Mouse (Mus musculus): Measurements from ENCODE around the gene Hist1h2bg. TPM values are rescaled to one million over a fixed set of nuclear protein-coding genes. Genes with fewer than 3 reads are reported as not detected.
"Not testable (repeated sequence)": the region's sequence is repeated elsewhere in the genome, so short reads cannot be mapped to it uniquely, and the experiment has no call there.

The Hist1h2bg gene
- polyA plus RNA-seq, 1 experiment from 2014 or later: 2.8 TPM

DNA sequence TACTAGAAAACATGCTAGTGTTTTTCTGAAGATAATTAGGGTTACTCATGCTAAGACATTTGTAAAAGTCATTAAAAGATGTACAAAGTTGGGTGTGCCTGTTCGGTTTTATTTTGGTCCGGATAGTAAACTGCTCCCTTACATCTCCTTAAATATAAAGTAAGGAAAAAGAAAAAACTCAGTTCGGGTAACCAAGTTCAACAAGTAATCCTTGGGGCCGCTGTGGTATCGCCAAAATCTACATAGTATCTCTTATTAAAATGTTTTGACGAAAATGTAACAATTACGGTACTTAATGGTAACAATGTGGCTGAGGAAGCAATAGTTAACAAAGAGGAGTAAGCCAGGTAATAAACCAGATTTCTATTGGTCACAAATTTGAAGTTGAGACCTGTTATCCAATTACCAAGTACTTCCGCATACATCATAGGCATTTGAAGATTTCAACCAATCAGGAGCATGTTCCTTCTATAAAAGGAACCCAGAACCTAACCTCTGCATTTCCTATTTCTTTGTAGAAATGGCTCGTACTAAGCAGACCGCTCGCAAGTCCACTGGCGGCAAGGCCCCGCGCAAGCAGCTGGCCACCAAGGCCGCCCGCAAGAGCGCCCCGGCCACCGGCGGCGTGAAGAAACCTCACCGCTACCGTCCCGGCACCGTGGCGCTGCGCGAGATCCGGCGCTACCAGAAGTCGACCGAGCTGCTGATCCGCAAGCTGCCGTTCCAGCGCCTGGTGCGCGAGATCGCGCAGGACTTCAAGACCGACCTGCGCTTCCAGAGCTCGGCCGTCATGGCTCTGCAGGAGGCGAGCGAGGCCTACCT, 27.0 kb upstream of the Hist1h2bg start, which contains the start of gene Hist1h3f:
Gene Hist1h3f (plus strand): TSS at position 88 of the 822 bp plus-strand sequence.
- H3K9ac ChIP-seq: peak within 1 kb of the TSS; percentile 73
- peak within 1 kb of the TSS; percentile 49 for H3K4me3 ChIP-seq
- H3K36me3 ChIP-seq: no peaks in the 10 kb centered on the region
- ATAC-seq (ENCODE audit: low FRiP score): peak; percentile 97
- WGBS: under 1% methylated on average over 28 of the region's 45 CpGs
- no peaks in the 10 kb centered on the region for H3K27me3 ChIP-seq
- peak within 1 kb of the TSS; percentile 73 for H3K4me2 ChIP-seq
- H3K9me3 ChIP-seq: no peaks in the 10 kb centered on the region
- H3K4me1 ChIP-seq (replicated peaks): peaks cover 9% of the 10 kb centered on the region; the same call in 1 of the 2 replicates
- H3K27ac ChIP-seq: peak within 1 kb of the TSS; percentile 93

DNA sequence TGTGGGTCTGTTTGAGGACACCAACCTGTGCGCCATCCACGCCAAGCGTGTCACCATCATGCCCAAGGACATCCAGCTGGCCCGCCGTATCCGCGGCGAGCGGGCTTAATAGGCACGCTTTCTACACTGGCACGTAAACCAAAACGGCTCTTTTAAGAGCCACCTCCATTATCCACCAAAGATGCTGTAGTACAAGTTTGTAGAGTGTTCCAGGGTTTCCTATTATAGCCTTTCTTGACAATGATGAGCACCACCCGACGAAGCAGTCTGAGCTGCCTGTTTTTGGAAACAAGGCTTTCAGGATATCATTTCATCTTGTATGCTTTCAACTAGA, 26.4 kb upstream of the Hist1h2bg start:
- H3K4me2 ChIP-seq: peak overlapping the region; percentile 68
- not testable (repeated sequence) for ATAC-seq (ENCODE audit: low FRiP score); H3K4me1 ChIP-seq (replicated peaks); H3K27me3 ChIP-seq; H3K36me3 ChIP-seq; H3K9me3 ChIP-seq
- H3K9ac ChIP-seq: peak overlapping the region; percentile 73
- WGBS: 0% methylated on average over 13 of the region's 14 CpGs
- H3K4me3 ChIP-seq: peak overlapping the region; percentile 49
- peak overlapping the region; percentile 93 for H3K27ac ChIP-seq

DNA sequence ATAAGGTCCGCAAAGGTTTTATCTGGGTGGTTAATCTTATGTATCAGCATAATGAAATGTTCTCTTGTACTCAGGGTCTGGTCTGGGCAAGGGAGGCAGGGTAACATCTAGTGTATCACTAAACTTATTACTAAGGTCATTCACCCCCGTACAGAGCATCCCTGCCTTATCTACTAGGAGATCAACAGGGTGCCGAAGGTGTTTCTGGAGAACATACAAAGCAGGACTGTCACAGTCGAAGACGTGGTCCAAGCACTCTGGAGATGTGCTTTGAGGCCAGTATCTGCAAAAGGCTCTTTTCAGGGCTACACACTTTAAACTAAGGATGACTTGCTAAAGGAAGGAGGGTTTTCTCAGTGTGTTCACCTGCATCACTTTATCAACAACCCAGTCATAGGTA, 24.5 kb upstream of the Hist1h2bg start:
- ATAC-seq (ENCODE audit: low FRiP score): no peak
- Histone ChIP-seq H3K36me3 (no peaks in the 10 kb centered on the region), H3K9me3 (no peaks in the 10 kb centered on the region), H3K4me2 (no peak overlapping the region), H3K9ac (no peak overlapping the region), H3K27ac (no peak overlapping the region), H3K27me3 (no peaks in the 10 kb centered on the region), H3K4me3 (no peak overlapping the region), H3K4me1 (replicated peaks) (peaks cover 16% of the 10 kb centered on the region)
- 80% methylated on average over 5 of the region's 5 CpGs for WGBS

DNA sequence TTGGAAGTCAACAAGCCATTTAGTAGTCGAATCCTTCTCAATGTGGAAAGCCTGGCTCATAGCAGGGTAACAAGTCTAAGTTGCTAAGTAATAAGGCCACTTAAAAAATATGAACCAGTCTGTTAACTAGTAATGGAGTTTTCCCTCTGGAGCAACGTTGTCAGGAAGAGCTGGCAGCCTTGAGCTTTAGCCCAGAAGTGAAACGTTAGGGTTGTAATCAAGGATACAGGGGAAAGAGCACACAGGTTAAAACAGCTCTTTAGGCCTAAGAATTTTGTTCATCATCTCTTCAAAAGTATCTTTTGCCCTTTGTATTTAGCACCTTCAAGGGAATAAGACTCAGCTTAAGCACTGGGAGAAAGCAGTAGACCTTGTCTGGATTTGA, 20.4 kb upstream of the Hist1h2bg start:
- H3K4me3 ChIP-seq: peak overlapping the region; percentile 46
- peak overlapping the region; percentile 69 for H3K9ac ChIP-seq
- ATAC-seq (ENCODE audit: low FRiP score): no peak
- H3K9me3 ChIP-seq: no peaks in the 10 kb centered on the region
- peaks cover 28% of the 10 kb centered on the region for H3K4me1 ChIP-seq (replicated peaks)
- no peaks in the 10 kb centered on the region for H3K27me3 ChIP-seq
- WGBS: 7% methylated on average over 3 of the region's 3 CpGs
- H3K4me2 ChIP-seq: peak overlapping the region; percentile 64
- H3K36me3 ChIP-seq: no peaks in the 10 kb centered on the region
- H3K27ac ChIP-seq: peak overlapping the region; percentile 92

DNA sequence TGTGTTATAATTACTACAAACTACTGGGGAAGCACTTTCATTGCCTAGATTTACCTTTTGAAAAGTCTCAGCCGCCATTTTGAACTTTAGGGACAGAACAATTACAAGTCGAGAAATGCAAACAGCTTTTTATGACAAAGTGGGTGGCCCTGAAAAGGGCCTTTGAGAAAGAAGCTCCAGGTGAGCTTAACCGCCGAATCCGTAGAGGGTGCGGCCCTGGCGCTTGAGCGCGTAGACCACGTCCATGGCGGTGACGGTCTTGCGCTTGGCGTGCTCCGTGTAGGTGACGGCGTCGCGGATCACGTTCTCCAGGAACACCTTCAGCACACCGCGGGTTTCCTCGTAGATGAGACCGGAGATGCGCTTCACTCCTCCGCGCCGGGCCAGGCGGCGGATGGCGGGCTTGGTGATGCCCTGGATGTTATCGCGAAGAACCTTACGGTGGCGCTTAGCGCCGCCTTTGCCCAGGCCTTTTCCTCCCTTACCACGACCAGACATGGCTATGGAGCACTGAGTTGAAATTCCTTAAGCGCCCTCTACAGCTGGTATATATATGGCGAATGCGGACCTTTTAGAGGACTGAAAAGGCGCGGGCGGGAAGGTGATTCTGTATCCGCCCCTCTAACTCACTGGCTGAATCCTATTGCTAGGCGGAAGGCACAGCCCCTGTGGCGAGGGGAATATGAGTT, 19.9 kb upstream of the Hist1h2bg start, which contains the start of gene Hist1h4f:
Gene Hist1h4f (minus strand): TSS at position 503 of the 689 bp plus-strand sequence.
- peaks cover 28% of the 10 kb centered on the region for H3K4me1 ChIP-seq (replicated peaks)
- peak within 1 kb of the TSS; percentile 69 for H3K9ac ChIP-seq
- under 1% methylated on average over 47 of the region's 47 CpGs for WGBS
- peak within 1 kb of the TSS; percentile 46 for H3K4me3 ChIP-seq
- H3K4me2 ChIP-seq: peak within 1 kb of the TSS; percentile 64
- ATAC-seq (ENCODE audit: low FRiP score): peak; percentile 92
- H3K9me3 ChIP-seq, H3K36me3 ChIP-seq, H3K27me3 ChIP-seq: not testable (repeated sequence)
- H3K27ac ChIP-seq: peak within 1 kb of the TSS; percentile 92

DNA sequence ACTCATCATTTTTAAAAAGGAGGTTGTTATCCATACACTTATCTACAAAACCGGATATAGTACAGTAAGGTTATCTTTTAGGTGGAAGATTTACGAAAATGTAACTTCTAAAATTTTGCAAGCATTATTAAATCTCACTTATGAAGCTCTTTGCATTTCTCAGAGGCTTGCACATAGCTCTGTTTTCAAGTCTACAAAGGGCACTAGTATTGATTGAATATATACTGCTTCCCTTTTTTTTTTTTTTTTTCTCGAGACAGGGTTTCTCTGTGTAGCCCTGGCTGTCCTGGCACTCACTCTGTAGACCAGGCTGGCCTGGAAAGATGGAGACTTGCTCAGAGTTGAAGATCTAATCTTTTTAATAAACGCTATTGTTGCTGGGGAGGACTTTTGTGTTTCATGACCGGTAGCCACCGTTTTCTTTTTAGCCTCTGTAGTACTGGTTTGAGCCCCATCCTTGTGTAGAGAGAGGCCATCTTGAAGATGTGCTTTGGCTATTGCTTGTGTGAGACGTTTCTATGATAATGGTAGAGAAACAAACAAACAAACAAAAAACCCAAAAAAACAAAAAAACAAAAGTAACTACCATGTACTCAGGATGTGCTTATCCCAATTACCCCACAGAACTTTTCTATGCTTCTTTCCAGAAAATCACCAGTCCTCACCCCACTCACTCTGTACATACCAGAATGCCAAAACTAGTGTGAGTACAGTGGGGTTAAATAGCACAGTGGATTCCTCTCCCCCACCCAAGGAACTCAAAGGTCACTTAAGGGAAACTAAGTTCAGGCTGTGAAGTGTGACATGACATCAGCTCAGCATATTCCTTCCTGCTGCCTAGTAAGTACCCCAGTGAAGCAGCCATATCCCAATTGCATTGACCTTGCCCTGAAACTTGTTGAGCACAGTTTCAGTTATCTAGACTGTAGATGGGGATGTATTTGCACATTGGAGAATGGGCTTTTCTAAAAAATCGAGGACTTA, 19.0 kb upstream of the Hist1h2bg start:
- no peaks in the 10 kb centered on the region for H3K36me3 ChIP-seq
- peak overlapping the region; percentile 69; the same call in 1 of the 2 replicates for H3K9ac ChIP-seq
- H3K9me3 ChIP-seq: no peaks in the 10 kb centered on the region
- no peaks in the 10 kb centered on the region for H3K27me3 ChIP-seq
- no peak for ATAC-seq (ENCODE audit: low FRiP score)
- H3K4me1 ChIP-seq (replicated peaks): peaks cover 32% of the 10 kb centered on the region
- peak overlapping the region; percentile 92 for H3K27ac ChIP-seq
- 53% methylated on average over 8 of the region's 8 CpGs for WGBS
- H3K4me2 ChIP-seq: peak overlapping the region; percentile 64
- peak overlapping the region; percentile 46 for H3K4me3 ChIP-seq

DNA sequence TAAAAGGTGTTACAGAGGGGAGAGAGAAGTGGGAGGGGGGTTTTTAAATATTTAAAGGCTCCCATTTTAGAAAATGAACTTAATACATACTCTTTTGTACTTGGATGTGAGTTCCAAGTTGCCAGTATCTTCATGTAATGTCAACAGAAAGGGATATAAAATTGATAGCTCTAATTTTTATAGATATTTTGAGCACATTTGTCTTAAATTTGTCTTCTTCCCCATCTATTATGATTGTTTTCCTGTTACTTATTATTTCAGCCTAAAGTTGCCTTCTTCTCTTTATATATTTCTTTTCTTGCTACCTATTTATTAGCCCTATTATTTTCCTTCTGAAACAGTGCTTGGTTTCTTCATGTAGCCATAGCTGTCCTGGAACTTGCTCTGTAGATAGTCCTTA, 18.2 kb upstream of the Hist1h2bg start, which contains the start of gene Hist1h1d:
Gene Hist1h1d (plus strand): TSS at position 301 of the 400 bp plus-strand sequence.
- Histone ChIP-seq H3K9ac (no peak within 1 kb of the TSS), H3K4me1 (replicated peaks) (peaks cover 32% of the 10 kb centered on the region), H3K36me3 (no peaks in the 10 kb centered on the region), H3K4me2 (peak within 1 kb of the TSS; percentile 64), H3K27me3 (no peaks in the 10 kb centered on the region), H3K27ac (peak within 1 kb of the TSS; percentile 93), H3K9me3 (no peaks in the 10 kb centered on the region), H3K4me3 (no peak within 1 kb of the TSS)
- ATAC-seq (ENCODE audit: low FRiP score): no peak

DNA sequence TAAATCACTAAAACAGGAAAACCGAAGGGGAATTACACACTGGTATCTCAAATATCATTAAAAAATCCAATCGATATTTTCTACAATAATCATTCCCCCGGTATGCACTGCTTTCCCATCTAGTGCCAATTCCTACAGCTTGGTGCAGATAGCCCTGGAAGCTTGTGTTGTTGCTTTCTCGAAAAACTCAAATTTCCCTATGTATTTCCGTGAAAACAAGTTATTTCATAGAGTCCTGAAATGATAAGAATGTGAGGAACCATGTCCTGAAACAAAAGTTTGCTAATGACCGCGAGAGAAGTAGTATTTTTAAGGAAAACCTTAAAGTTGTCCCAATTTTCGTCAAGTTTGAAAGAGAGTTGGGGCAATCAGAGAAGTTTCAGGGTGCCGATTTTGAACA, 16.8 kb upstream of the Hist1h2bg start:
- H3K4me3 ChIP-seq: peak overlapping the region; percentile 53
- WGBS: 22% methylated on average over 9 of the region's 9 CpGs

DNA sequence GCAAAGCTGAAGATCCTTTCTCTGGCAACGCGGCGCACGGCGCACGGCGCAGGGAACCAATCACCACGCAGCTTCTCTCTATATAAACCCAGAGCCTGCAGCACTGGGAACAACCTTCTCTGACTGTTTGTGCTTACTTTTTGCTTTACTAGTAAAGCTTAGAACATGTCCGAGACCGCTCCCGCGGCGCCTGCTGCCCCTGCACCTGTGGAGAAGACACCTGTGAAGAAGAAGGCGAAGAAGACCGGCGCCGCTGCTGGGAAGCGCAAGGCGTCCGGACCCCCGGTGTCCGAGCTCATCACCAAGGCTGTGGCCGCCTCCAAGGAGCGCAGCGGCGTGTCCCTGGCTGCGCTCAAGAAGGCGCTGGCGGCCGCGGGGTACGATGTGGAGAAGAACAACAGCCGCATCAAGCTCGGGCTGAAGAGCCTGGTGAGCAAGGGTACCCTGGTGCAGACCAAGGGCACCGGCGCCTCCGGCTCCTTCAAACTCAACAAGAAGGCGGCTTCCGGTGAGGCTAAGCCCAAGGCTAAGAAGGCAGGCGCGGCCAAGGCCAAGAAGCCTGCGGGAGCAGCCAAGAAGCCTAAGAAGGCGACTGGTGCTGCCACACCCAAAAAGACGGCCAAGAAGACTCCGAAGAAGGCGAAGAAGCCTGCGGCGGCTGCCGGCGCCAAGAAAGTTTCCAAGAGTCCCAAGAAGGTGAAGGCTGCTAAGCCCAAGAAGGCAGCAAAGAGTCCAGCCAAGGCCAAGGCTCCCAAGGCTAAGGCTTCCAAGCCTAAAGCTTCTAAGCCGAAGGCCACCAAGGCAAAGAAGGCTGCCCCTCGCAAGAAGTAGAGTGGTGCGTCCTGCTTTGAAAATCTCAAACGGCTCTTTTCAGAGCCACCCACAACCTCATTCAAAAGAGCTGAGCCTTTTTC, 16.0 kb upstream of the Hist1h2bg start:
- Histone ChIP-seq H3K27me3 (no peaks in the 10 kb centered on the region), H3K27ac (peak overlapping the region; percentile 93), H3K9ac (peak overlapping the region; percentile 80), H3K36me3 (no peaks in the 10 kb centered on the region), H3K4me2 (peak overlapping the region; percentile 99), H3K4me1 (replicated peaks) (peaks cover 32% of the 10 kb centered on the region), H3K9me3 (no peaks in the 10 kb centered on the region), H3K4me3 (peak overlapping the region; percentile 53)
- WGBS: under 1% methylated on average over 54 of the region's 54 CpGs
- peak; percentile 73 for ATAC-seq (ENCODE audit: low FRiP score)

More for the DNA sequence above, 16.8 kb upstream of the Hist1h2bg start:
- Histone ChIP-seq H3K4me1 (replicated peaks) (peaks cover 32% of the 10 kb centered on the region), H3K27me3 (no peaks in the 10 kb centered on the region), H3K9me3 (no peaks in the 10 kb centered on the region), H3K4me2 (peak overlapping the region; percentile 99), H3K27ac (peak overlapping the region; percentile 93; the same call in 1 of the 2 replicates), H3K9ac (peak overlapping the region; percentile 80), H3K36me3 (no peaks in the 10 kb centered on the region)
- no peak for ATAC-seq (ENCODE audit: low FRiP score)

DNA sequence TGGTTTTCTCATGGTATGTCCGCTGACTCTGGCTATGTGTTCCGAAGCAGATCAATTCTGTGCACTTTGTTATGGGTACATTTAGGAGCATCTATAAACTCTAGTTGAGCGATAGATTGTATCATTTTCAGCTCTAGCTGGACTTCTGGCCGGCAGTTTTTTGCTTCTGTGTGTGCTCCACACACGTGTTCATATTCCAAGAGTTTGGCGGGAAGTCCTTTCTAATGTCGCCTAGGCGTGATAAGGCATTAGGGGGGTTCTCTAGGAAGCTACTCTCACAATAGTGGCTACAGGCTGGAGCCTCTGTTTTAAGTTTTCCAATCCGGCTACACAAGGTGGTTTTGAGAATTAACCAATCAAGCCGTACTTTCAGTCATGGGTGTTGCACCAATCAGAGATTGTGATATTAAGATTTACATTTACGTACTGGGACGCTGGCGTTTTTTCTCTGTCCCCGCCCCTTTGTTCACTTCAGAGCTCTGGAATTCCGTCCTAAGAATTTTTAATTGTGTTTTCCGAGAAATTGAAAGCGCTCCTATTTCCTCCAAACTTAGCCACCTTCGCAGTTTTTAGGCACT, 15.3 kb upstream of the Hist1h2bg start:
- under 1% methylated on average over 18 of the region's 18 CpGs for WGBS
- no peaks in the 10 kb centered on the region for H3K27me3 ChIP-seq

More for the DNA sequence above, 15.3 kb upstream of the Hist1h2bg start:
- Histone ChIP-seq H3K4me1 (replicated peaks) (peaks cover 29% of the 10 kb centered on the region), H3K4me3 (peak overlapping the region; percentile 53), H3K36me3 (no peaks in the 10 kb centered on the region), H3K4me2 (peak overlapping the region; percentile 99), H3K9ac (peak overlapping the region; percentile 80), H3K9me3 (no peaks in the 10 kb centered on the region), H3K27ac (peak overlapping the region; percentile 93)
- peak; percentile 80 for ATAC-seq (ENCODE audit: low FRiP score)

All from hindbrain, embryonic 13.5 days (tissue).